Mouse (Mus musculus) brown adipose tissue, adult 24 weeks (tissue): ENCODE data around the gene Mrpl36. TPM values are rescaled to one million over a fixed set of nuclear protein-coding genes. Genes with fewer than 3 reads are reported as not detected.

Source experiments
- H3K27ac ChIP-seq: fragments of 200-500 bp; replicated peaks from 2 replicates; pipeline ENCODE4 v1.5.1; 2012; ENCODE audit warnings: low read depth, mild to moderate bottlenecking, low read length
- H3K4me1 ChIP-seq: fragments of 200-500 bp; 2 replicates; pipeline ENCODE4 v1.6.1; 2012; ENCODE audit warnings: low read length, mixed read lengths; ENCODE audit not compliant: control insufficient read depth, insufficient read depth, insufficient read length
- H3K4me3 ChIP-seq: fragments of 200-500 bp; 2 replicates; pipeline ENCODE4 v1.5.1; 2012; ENCODE audit warnings: low read depth, mild to moderate bottlenecking, low read length, moderate library complexity; ENCODE audit not compliant: insufficient read depth
- polyA plus RNA-seq: library from polyadenylated mRNA; stranded (reverse); fragments of >200 nt; gene quantifications from 2 replicates; pipeline ENCODE4 v1.2.4, GENCODE M21; 2012; ENCODE audit not compliant: missing spikeins, insufficient read depth, insufficient read length

The Mrpl36 gene
- polyA plus RNA-seq, 1 experiment = 83.9 TPM

DNA sequence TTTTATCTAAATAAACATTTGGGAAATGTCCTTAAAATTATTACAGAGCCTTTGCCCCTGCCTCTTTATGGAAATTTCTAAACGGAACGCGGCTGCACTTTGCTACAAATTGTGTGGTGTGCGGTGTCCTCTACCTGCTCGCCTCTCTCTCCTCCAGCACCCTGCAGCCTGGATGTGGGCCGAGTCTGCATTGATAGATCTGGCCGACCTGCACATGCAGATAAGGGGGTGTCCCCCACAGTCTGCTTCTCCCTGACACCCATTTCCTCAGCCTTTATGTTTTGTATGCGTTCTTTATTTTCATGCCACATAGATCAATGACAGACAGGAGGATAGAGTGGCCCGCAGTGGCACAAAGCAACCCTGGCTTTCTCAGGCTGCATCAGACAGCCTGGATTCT, 49.3 kb downstream of the Mrpl36 start:
- Histone ChIP-seq H3K27ac (no peak overlapping the region), H3K4me1 (no peaks in the 10 kb centered on the region), H3K4me3 (no peak overlapping the region)

Other genes with a start within 250 kb of the Mrpl36 start
- not detected in 2 replicates for gene Irx4, start 68.0 kb upstream of the Mrpl36 start, polyA plus RNA-seq
- gene Ndufs6, start within 50 bp of the Mrpl36 start, polyA plus RNA-seq = 1,095 and 1,117 TPM in 2 replicates
- gene Lpcat1, start 138.7 kb downstream of the Mrpl36 start, polyA plus RNA-seq = 2.5 and 3.0 TPM in 2 replicates
- gene Slc6a3, start 208.2 kb downstream of the Mrpl36 start, polyA plus RNA-seq = not detected in 2 replicates